Mouse (Mus musculus): ENCODE results near the gene Bbx. TPM values are rescaled to one million over a fixed set of nuclear protein-coding genes. Genes with fewer than 3 reads are reported as not detected.
A peak's percentile ranks its signal among the peaks of the same experiment; 100 is the strongest.

Gene Bbx
- total RNA-seq (2021), result 10 to 100 TPM; 23.0 to 23.3 TPM
- long read RNA-seq, experiment 1, partial matches to known transcripts, result 0 of 1 reads
- long read RNA-seq, experiment 1, other reads (novel, unspliced or antisense), result 1 of 1 reads
- long read RNA-seq, experiment 2, partial matches to known transcripts, result 0 of 1 reads
- long read RNA-seq, experiment 2, other reads (novel, unspliced or antisense), result 1 of 1 reads

GRCm38 (mm10) chr16:50432062-50432878 is at the start of gene Bbx:
Gene Bbx, minus strand, starts transcription at chr16:50432390.
- no peak; the same call in 1 of the 2 replicates for TF ChIP-seq CTCF (IDR thresholded peaks at IDR 0.05)
- intact Hi-C loops (cut with DNase I), result loop anchor here (1.0 kb wide), 1 partner anchor 98 kb away; no protein-coding TSS in a partner anchor
- peak; percentile 97 to 98 for DNase-seq (ENCODE audit: extremely low spot score in 1 of 2, low spot score in 2 of 2)
- H3K4me3 ChIP-seq, result peak within 1 kb of the TSS; percentile 90
- H3K27ac ChIP-seq, result peak within 1 kb of the TSS; percentile 90

GRCm38 (mm10) chr16:50481892-50482291 is 49.7 kb upstream of the Bbx start:
- intact Hi-C loops (cut with DNase I), result no loop called here
- no peak for TF ChIP-seq CTCF (IDR thresholded peaks at IDR 0.05)
- H3K4me3 ChIP-seq, result no peak overlapping the region

GRCm38 (mm10) chr16:50481341-50481740 is 49.2 kb upstream of the Bbx start:
- H3K4me3 ChIP-seq, result no peak overlapping the region
- no peak for DNase-seq (ENCODE audit: extremely low spot score in 1 of 2, low spot score in 2 of 2)
- intact Hi-C loops (cut with DNase I), result no loop called here
- no peak overlapping the region for H3K27ac ChIP-seq
- TF ChIP-seq CTCF (IDR thresholded peaks at IDR 0.05), result no peak

More at GRCm38 (mm10) chr16:50481892-50482291, 49.7 kb upstream of the Bbx start:
- no peak overlapping the region for H3K27ac ChIP-seq
- DNase-seq (ENCODE audit: extremely low spot score in 1 of 2, low spot score in 2 of 2), result no peak

- H3K27ac ChIP-seq, result no peak overlapping the region
- no peak for TF ChIP-seq CTCF (IDR thresholded peaks at IDR 0.05)
- no peak for DNase-seq (ENCODE audit: extremely low spot score in 1 of 2, low spot score in 2 of 2)
- H3K4me3 ChIP-seq, result no peak overlapping the region
- intact Hi-C loops (cut with DNase I), result no loop called here
Measured at GRCm38 (mm10) chr16:50478695-50479094, 46.5 kb upstream of the Bbx start.

GRCm38 (mm10) chr16:50477628-50478027 is 45.4 kb upstream of the Bbx start:
- TF ChIP-seq CTCF (IDR thresholded peaks at IDR 0.05), result no peak
- intact Hi-C loops (cut with DNase I), result no loop called here
- Histone ChIP-seq H3K27ac (no peak overlapping the region), H3K4me3 (no peak overlapping the region)
- no peak for DNase-seq (ENCODE audit: extremely low spot score in 1 of 2, low spot score in 2 of 2)

GRCm38 (mm10) chr16:50462226-50462870 is 30.2 kb upstream of the Bbx start:
- no peak for DNase-seq (ENCODE audit: extremely low spot score in 1 of 2, low spot score in 2 of 2)
- intact Hi-C loops (cut with DNase I), result no loop called here
- no peak for TF ChIP-seq CTCF (IDR thresholded peaks at IDR 0.05)
- Histone ChIP-seq H3K27ac (no peak overlapping the region), H3K4me3 (no peak overlapping the region)

- DNase-seq (ENCODE audit: extremely low spot score in 1 of 2, low spot score in 2 of 2), result no peak
- Histone ChIP-seq H3K27ac (no peak overlapping the region), H3K4me3 (no peak overlapping the region)
- intact Hi-C loops (cut with DNase I), result no loop called here
- no peak for TF ChIP-seq CTCF (IDR thresholded peaks at IDR 0.05)
Measured at GRCm38 (mm10) chr16:50459146-50459545, 27.0 kb upstream of the Bbx start.

GRCm38 (mm10) chr16:50456053-50456452 is 23.9 kb upstream of the Bbx start:
- TF ChIP-seq CTCF (IDR thresholded peaks at IDR 0.05), result no peak
- no peak overlapping the region for H3K27ac ChIP-seq
- H3K4me3 ChIP-seq, result no peak overlapping the region
- DNase-seq (ENCODE audit: extremely low spot score in 1 of 2, low spot score in 2 of 2), result no peak
- intact Hi-C loops (cut with DNase I), result no loop called here

- intact Hi-C loops (cut with DNase I), result no loop called here
- DNase-seq (ENCODE audit: extremely low spot score in 1 of 2, low spot score in 2 of 2), result no peak
- Histone ChIP-seq H3K4me3 (no peak overlapping the region), H3K27ac (no peak overlapping the region)
- no peak for TF ChIP-seq CTCF (IDR thresholded peaks at IDR 0.05)
Measured at GRCm38 (mm10) chr16:50449086-50449485, 16.9 kb upstream of the Bbx start.

GRCm38 (mm10) chr16:50445014-50445413 is 12.8 kb upstream of the Bbx start:
- no peak for TF ChIP-seq CTCF (IDR thresholded peaks at IDR 0.05)
- no peak overlapping the region for H3K27ac ChIP-seq
- no peak overlapping the region for H3K4me3 ChIP-seq
- no peak for DNase-seq (ENCODE audit: extremely low spot score in 1 of 2, low spot score in 2 of 2)
- intact Hi-C loops (cut with DNase I), result no loop called here

GRCm38 (mm10) chr16:50438816-50439215 is 6.6 kb upstream of the Bbx start:
- Histone ChIP-seq H3K4me3 (no peak overlapping the region), H3K27ac (no peak overlapping the region)
- no peak for TF ChIP-seq CTCF (IDR thresholded peaks at IDR 0.05)
- intact Hi-C loops (cut with DNase I), result no loop called here
- DNase-seq (ENCODE audit: extremely low spot score in 1 of 2, low spot score in 2 of 2), result no peak

- H3K27ac ChIP-seq, result no peak overlapping the region
- intact Hi-C loops (cut with DNase I), result no loop called here
- TF ChIP-seq CTCF (IDR thresholded peaks at IDR 0.05), result no peak
- H3K4me3 ChIP-seq, result no peak overlapping the region
- no peak for DNase-seq (ENCODE audit: extremely low spot score in 1 of 2, low spot score in 2 of 2)
Measured at GRCm38 (mm10) chr16:50437788-50438187, 5.6 kb upstream of the Bbx start.
